Mouse (Mus musculus) liver, postnatal 0 days (tissue): Measurements from ENCODE around the gene Car2.
A peak's percentile ranks its signal among the peaks of the same experiment; 100 is the strongest.

Experiments
- CTCF ChIP-seq: sonication (generic); IDR thresholded peaks from 2 replicates; pipeline ENCODE4 v1.5.1; 2016; ENCODE audit warnings: antibody characterized with exemption, low read depth
- EP300 ChIP-seq: IDR thresholded peaks from 2 replicates; pipeline ENCODE4 v1.6.1; 2016; ENCODE audit warnings: antibody characterized with exemption, low read depth, mild to moderate bottlenecking

DNA sequence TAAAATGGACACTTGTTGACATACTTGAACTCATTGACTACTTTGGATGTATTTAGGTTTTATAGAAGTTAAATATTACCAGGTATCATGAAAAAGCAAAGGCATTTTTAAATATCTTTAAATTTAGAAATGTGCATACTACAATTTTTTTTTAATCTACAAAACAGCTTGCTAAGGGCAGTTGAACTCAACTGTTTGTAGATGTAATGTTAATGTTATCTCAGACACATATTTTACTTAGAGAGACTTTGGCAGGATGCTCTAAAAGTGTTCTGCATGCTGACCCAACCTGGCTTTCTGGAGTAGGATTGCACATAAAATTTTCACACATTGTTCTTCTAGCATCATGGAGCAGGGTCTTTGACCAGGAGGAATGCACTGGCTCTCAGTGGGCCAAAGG lies 4.1 kb upstream of the Car2 start:
- no peak for TF ChIP-seq CTCF
- peak; percentile 56; the same call in 1 of the 2 replicates for TF ChIP-seq EP300
